Mouse (Mus musculus): ENCODE measurements at regions not wholly inside any gene's neighbourhood (a gene's known extent, or its start where the extent isn't known, plus 50 kb on each side); places are given as distances from the start of the nearest gene placed in this dataset.

- no peaks in the 10 kb centered on the region for H3K27me3 ChIP-seq (ENCODE audit: control insufficient read depth, insufficient read depth, low read length)
- no peak overlapping the region for H3K9ac ChIP-seq (ENCODE audit: low read depth, low read length, severe bottlenecking)
- no peak for TF ChIP-seq POLR2A (IDR thresholded peaks at IDR 0.05; ENCODE audit: borderline replicate concordance, extremely low read depth, insufficient read depth, insufficient read length)
- H3K4me2 ChIP-seq (replicated peaks; ENCODE audit: low read depth, low read length, severe bottlenecking), result no peak overlapping the region
- H3K9me3 ChIP-seq (ENCODE audit: control insufficient read depth, low read length), result no peaks in the 10 kb centered on the region
- WGBS, result 93% methylated on average over 7 of the region's 7 CpGs
- no peaks in the 10 kb centered on the region for H3K36me3 ChIP-seq (ENCODE audit: control insufficient read depth, insufficient read depth, low read length)
- H3K4me3 ChIP-seq (replicated peaks; ENCODE audit: low read length), result no peak overlapping the region
- H3K27ac ChIP-seq (replicated peaks; ENCODE audit: low read depth, low read length), result no peak overlapping the region
- no peak for ATAC-seq (ENCODE audit: low FRiP score, low read depth)
- H3K4me1 ChIP-seq (ENCODE audit: control insufficient read depth, insufficient read depth, low read length), result peaks cover 13% of the 10 kb centered on the region
- no peak for DNase-seq (ENCODE audit: low spot score)
Measured at GRCm38 (mm10) chr3:133599731-133600130, 54.8 kb upstream of the Tet2 start.

GRCm38 (mm10) chr3:133600447-133601220 lies 55.7 kb upstream of the Tet2 start:
- Histone ChIP-seq H3K27ac (replicated peaks; ENCODE audit: low read depth, low read length) (peak overlapping the region; percentile 69), H3K4me2 (replicated peaks; ENCODE audit: low read depth, low read length, severe bottlenecking) (peak overlapping the region; percentile 26; the same call in 1 of the 2 replicates), H3K36me3 (ENCODE audit: control insufficient read depth, insufficient read depth, low read length) (no peaks in the 10 kb centered on the region), H3K9me3 (ENCODE audit: control insufficient read depth, low read length) (no peaks in the 10 kb centered on the region), H3K4me1 (ENCODE audit: control insufficient read depth, insufficient read depth, low read length) (peaks cover 13% of the 10 kb centered on the region), H3K9ac (ENCODE audit: low read depth, low read length, severe bottlenecking) (peak overlapping the region; percentile 40; the same call in 1 of the 2 replicates), H3K27me3 (ENCODE audit: control insufficient read depth, insufficient read depth, low read length) (no peaks in the 10 kb centered on the region), H3K4me3 (replicated peaks; ENCODE audit: low read length) (no peak overlapping the region)
- WGBS, result 19% methylated on average over 11 of the region's 11 CpGs
- TF ChIP-seq POLR2A (IDR thresholded peaks at IDR 0.05; ENCODE audit: borderline replicate concordance, extremely low read depth, insufficient read depth, insufficient read length), result no peak
- ATAC-seq (ENCODE audit: low FRiP score, low read depth) (peak; percentile 71), DNase-seq (ENCODE audit: low spot score) (peak; percentile 66)

- Histone ChIP-seq H3K9ac (ENCODE audit: low read depth, low read length, severe bottlenecking) (no peak overlapping the region), H3K4me3 (replicated peaks; ENCODE audit: low read length) (no peak overlapping the region), H3K36me3 (ENCODE audit: control insufficient read depth, insufficient read depth, low read length) (no peaks in the 10 kb centered on the region), H3K27ac (replicated peaks; ENCODE audit: low read depth, low read length) (no peak overlapping the region), H3K9me3 (ENCODE audit: control insufficient read depth, low read length) (no peaks in the 10 kb centered on the region), H3K27me3 (ENCODE audit: control insufficient read depth, insufficient read depth, low read length) (no peaks in the 10 kb centered on the region), H3K4me1 (ENCODE audit: control insufficient read depth, insufficient read depth, low read length) (peaks cover 8% of the 10 kb centered on the region), H3K4me2 (replicated peaks; ENCODE audit: low read depth, low read length, severe bottlenecking) (no peak overlapping the region)
- WGBS, result 85% methylated on average over 6 of the region's 6 CpGs
- DNase-seq (ENCODE audit: low spot score), result no peak
- TF ChIP-seq POLR2A (IDR thresholded peaks at IDR 0.05; ENCODE audit: borderline replicate concordance, extremely low read depth, insufficient read depth, insufficient read length), result no peak
- ATAC-seq (ENCODE audit: low FRiP score, low read depth), result no peak
Measured at GRCm38 (mm10) chr3:133605460-133605859, 60.5 kb upstream of the Tet2 start.

- 82% methylated on average over 3 of the region's 3 CpGs for WGBS
- no peak overlapping the region for H3K4me2 ChIP-seq (replicated peaks; ENCODE audit: low read depth, low read length, severe bottlenecking)
- H3K9ac ChIP-seq (ENCODE audit: low read depth, low read length, severe bottlenecking), result no peak overlapping the region
- no peaks in the 10 kb centered on the region for H3K4me1 ChIP-seq (ENCODE audit: control insufficient read depth, insufficient read depth, low read length)
- H3K27ac ChIP-seq (replicated peaks; ENCODE audit: low read depth, low read length), result no peak overlapping the region
- no peaks in the 10 kb centered on the region for H3K36me3 ChIP-seq (ENCODE audit: control insufficient read depth, insufficient read depth, low read length)
- DNase-seq (ENCODE audit: low spot score), result peak; percentile 29
- no peaks in the 10 kb centered on the region for H3K9me3 ChIP-seq (ENCODE audit: control insufficient read depth, low read length)
- H3K27me3 ChIP-seq (ENCODE audit: control insufficient read depth, insufficient read depth, low read length), result no peaks in the 10 kb centered on the region
- no peak for TF ChIP-seq POLR2A (IDR thresholded peaks at IDR 0.05; ENCODE audit: borderline replicate concordance, extremely low read depth, insufficient read depth, insufficient read length)
- H3K4me3 ChIP-seq (replicated peaks; ENCODE audit: low read length), result no peak overlapping the region
- ATAC-seq (ENCODE audit: low FRiP score, low read depth), result no peak
Measured at GRCm38 (mm10) chr3:133608845-133609261, 63.9 kb upstream of the Tet2 start.

- 73% methylated on average over 12 of the region's 12 CpGs for WGBS
- ATAC-seq (ENCODE audit: low FRiP score, low read depth), result no peak
Measured at GRCm38 (mm10) chr3:133613836-133614711, 69.1 kb upstream of the Tet2 start.

More at GRCm38 (mm10) chr3:133613836-133614711, 69.1 kb upstream of the Tet2 start:
- no peaks in the 10 kb centered on the region for H3K9me3 ChIP-seq (ENCODE audit: control insufficient read depth, low read length)
- no peak overlapping the region for H3K4me3 ChIP-seq (replicated peaks; ENCODE audit: low read length)
- no peaks in the 10 kb centered on the region for H3K36me3 ChIP-seq (ENCODE audit: control insufficient read depth, insufficient read depth, low read length)
- no peak overlapping the region for H3K27ac ChIP-seq (replicated peaks; ENCODE audit: low read depth, low read length)
- H3K4me2 ChIP-seq (replicated peaks; ENCODE audit: low read depth, low read length, severe bottlenecking), result no peak overlapping the region
- H3K9ac ChIP-seq (ENCODE audit: low read depth, low read length, severe bottlenecking), result no peak overlapping the region
- no peaks in the 10 kb centered on the region for H3K4me1 ChIP-seq (ENCODE audit: control insufficient read depth, insufficient read depth, low read length)
- H3K27me3 ChIP-seq (ENCODE audit: control insufficient read depth, insufficient read depth, low read length), result no peaks in the 10 kb centered on the region
- no peak for DNase-seq (ENCODE audit: low spot score)
- TF ChIP-seq POLR2A (IDR thresholded peaks at IDR 0.05; ENCODE audit: borderline replicate concordance, extremely low read depth, insufficient read depth, insufficient read length), result no peak
